Mouse (Mus musculus) granulocyte monocyte progenitor cell, adult 5-6 weeks (primary cell): Measurements from ENCODE around the gene Med6. TPM values are rescaled to one million over a fixed set of nuclear protein-coding genes. Genes with fewer than 3 reads are reported as not detected.
A peak's percentile ranks its signal among the peaks of the same experiment; 100 is the strongest.

Experiments
- ATAC-seq: replicated peaks from 2 replicates; pipeline ENCODE4 v1.8.0; 2016; ENCODE audit warnings: mild to moderate bottlenecking, moderate TSS enrichment, inconsistent platforms; ENCODE audit not compliant: poor library complexity, severe bottlenecking
- total RNA-seq, 2 experiments: library from RNA; stranded (forward) in 1 of 2; stranded (reverse) in 1 of 2; fragments of 200-712, 200-1000 nt in 1 of 2; fragments of >200 nt in 1 of 2; fragmentation: Nextera tagmentation in 1 of 2; gene quantifications; 2 replicates each; pipeline ENCODE4 v1.2.3; 2014 to 2017

The Med6 gene
- total RNA-seq, 2 experiments from 2014 or later = 27.8 to 67.2 TPM

DNA sequence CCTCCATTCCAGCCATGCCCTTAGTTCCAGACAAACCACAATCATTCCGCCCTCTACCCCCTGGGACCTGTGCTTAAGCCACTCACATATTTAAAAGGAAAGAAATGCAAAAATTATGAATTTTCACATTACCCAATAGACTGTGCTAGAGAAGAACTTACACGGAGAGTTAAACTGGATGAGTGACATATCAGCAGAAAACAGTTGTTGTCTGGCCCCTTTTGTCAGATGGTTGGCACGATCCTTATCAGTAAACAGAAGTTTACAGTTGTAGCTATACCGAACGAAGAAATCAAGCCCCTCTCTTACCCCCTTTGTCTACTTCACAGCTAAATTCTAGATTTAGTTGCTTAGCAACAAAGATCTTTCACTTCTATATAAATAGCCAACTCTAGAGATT is 26.9 kb downstream of the Med6 start:
- no peak for ATAC-seq

DNA sequence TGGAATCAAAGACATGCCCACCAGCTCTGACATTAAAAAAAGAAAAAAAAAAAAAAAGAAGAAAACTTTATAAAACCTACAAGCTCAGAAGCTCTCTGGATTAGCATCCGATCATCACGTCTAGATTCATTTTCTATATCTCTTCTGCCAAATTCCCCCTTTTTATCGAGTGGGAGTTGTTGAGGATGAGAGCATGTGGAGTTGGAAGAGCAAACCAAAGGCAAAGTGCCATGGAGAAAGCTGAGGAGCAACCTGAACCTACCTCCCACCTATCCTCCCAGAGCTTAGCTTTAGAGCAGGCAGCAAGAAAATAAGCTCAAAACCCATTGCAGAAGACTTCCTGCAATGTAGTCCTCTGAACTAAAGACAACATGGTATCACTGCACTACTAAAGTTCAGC is 30.6 kb downstream of the Med6 start:
- ATAC-seq = no peak

DNA sequence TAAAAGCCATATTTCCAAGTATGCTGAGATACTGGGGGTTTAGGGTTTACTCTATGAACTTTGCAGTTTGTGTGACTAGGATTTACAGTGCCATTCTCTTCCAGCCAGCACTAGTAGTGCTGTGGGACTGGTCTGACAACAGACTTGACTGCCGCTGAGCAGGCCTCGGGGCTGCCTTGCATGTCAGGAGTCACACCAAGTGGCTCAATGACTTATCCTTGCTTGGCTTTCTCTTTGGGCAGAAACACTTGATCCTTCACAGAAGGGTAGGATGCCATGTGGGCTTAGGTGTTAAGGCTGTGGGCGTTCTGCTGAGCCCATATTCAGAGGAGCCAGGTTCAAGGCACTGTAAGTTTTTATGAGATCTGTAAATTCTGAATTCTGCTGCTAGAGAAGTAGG is 45.5 kb downstream of the Med6 start:
- ATAC-seq = no peak

DNA sequence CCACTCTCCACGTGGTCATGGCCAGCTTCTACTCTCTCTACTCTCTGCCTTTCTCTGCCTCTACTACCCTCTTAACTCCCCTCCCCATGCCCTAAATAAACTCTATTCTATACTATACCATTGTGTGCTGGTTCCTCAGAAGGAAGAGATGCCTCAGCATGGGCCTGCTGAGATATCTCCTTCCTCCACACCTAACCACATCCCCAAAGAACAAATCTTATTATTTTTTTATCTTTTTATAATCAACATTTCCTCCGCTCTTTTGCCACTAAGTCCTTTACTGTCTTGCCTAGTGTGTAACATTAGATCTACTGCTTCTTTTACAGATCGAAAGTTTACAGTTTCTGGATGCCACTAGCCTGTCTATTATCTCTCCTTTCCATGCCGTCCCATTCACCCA is 47.6 kb downstream of the Med6 start:
- ATAC-seq = no peak

DNA sequence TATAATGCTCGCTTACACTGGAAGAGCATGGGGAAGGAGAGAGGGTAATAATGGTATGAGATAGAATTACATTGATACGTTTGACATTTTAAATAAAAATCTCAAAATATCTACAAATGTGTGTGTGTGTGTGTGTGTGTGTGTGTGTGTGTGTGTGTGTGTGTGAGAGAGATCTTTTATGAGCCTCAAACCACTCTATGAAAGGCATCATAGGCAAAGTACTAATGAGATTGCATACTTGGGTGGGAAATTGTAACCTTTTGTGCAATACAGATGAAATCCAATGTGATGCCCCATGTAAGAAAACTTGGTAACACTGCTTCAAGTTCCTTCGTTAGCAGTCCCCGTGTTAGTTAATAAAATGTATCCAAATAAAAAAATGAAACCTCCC is 61.8 kb downstream of the Med6 start:
- no peak for ATAC-seq

DNA sequence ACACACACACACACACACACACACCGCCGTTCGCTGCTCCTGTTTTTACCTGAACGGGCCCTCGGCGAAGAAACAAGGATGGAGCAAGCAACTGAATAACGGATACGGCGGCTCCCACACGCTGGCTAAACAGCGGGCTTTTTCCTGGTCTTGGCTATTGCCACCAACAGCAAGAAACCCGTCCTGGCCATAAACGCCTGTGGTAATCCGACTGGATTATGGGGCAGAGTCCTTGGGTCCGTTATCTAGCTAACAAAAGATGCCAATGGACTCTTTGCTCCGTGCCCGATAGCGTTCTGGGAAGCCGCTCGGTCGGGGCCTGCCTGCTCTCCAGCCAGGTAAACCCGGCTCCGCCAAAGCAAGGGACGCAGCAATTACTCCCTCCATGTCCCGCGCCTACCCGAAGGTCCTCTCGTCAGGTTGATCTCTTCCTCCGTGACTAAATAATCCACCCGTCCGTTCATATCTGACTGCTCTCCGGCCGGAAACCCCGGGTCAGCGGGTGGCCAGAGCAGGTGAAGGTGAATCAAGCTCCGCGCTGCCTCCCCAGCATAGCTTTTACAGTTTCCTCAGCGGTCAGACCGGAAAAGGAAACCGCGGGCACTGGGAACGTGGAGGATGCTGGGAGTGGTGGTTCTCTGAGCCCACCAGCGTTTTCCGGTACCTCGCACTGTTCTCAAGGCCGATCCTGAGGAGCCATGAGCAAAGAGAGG is 62.3 kb downstream of the Med6 start, which contains the start of the genes Gm20498 and Synj2bp:
Gene Gm20498, minus strand, starts transcription at position 590 of the 713 bp plus-strand sequence.
Gene Synj2bp, minus strand, starts transcription at position 596 of the 713 bp plus-strand sequence.
- ATAC-seq = peak; percentile 93

DNA sequence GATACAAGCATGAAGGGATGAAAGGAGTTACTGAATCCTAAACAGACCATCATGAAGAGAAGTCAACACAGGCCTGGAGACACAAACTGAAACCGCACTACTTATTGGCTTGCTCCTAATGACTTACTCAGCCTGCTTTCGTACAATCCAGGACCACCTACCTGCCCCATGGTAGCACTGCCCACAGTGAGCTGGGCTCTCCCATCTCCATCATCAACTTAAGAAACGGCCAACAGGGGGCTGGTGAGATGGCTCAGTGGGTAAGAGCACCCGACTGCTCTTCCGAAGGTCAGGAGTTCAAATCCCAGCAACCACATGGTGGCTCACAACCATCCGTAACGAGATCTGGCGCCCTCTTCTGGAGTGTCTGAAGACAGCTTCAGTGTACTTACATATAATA is 64.2 kb downstream of the Med6 start:
- ATAC-seq = 0 out of 2 replicates have a peak, but pooled peaks have one; percentile 19

Other genes with a start within 250 kb of the Med6 start
- gene Gm4787, start 215.5 kb downstream of the Med6 start, total RNA-seq (2014; fragmentation: Nextera tagmentation) = 0.80 and 2.6 TPM in 2 replicates
- gene Gm4787, start 215.5 kb downstream of the Med6 start, total RNA-seq (2017) = 0.43 TPM in 1 of 2 replicates, not detected in the other
- 4.1 and 7.5 TPM in 2 replicates for gene Adam4, start 173.1 kb downstream of the Med6 start, total RNA-seq (2014; fragmentation: Nextera tagmentation)
- gene Adam4, start 173.1 kb downstream of the Med6 start, total RNA-seq (2017) = 1.2 and 1.7 TPM in 2 replicates
- 80.9 and 149 TPM in 2 replicates for gene Cox16, start 109.9 kb downstream of the Med6 start, total RNA-seq (2014; fragmentation: Nextera tagmentation)
- gene Cox16, start 109.9 kb downstream of the Med6 start, total RNA-seq (2017) = 137 and 190 TPM in 2 replicates
- gene Gm20498, start 62.1 kb downstream of the Med6 start, total RNA-seq (2014; fragmentation: Nextera tagmentation) = 7.9 and 13.8 TPM in 2 replicates
- gene Gm20498, start 62.1 kb downstream of the Med6 start, total RNA-seq (2017) = 33.1 and 34.2 TPM in 2 replicates
- 26.1 and 41.5 TPM in 2 replicates for gene Synj2bp, start 62.1 kb downstream of the Med6 start, total RNA-seq (2014; fragmentation: Nextera tagmentation)
- gene Synj2bp, start 62.1 kb downstream of the Med6 start, total RNA-seq (2017) = 35.6 and 46.6 TPM in 2 replicates
- gene Adam21, start 26.5 kb downstream of the Med6 start, total RNA-seq (2014; fragmentation: Nextera tagmentation) = not detected in 2 replicates
- not detected in 2 replicates for gene Adam21, start 26.5 kb downstream of the Med6 start, total RNA-seq (2017)
- not detected in 2 replicates for gene Ttc9, start 36.2 kb upstream of the Med6 start, total RNA-seq (2014; fragmentation: Nextera tagmentation)
- not detected in 2 replicates for gene Ttc9, start 36.2 kb upstream of the Med6 start, total RNA-seq (2017)
- gene Map3k9, start 186.2 kb upstream of the Med6 start, total RNA-seq (2014; fragmentation: Nextera tagmentation) = 1.2 TPM in 1 of 2 replicates, not detected in the other
- 0.72 and 0.73 TPM in 2 replicates for gene Map3k9, start 186.2 kb upstream of the Med6 start, total RNA-seq (2017)